Mouse (Mus musculus): ENCODE measurements around the gene Arhgap28. TPM values are rescaled to one million over a fixed set of nuclear protein-coding genes. Genes with fewer than 3 reads are reported as not detected.

The Arhgap28 gene
- polyA plus RNA-seq, 2 experiments, result 42.8 to 55.2 TPM

- ATAC-seq (ENCODE audit: low FRiP score, low read depth) (no peak), DNase-seq (ENCODE audit: low spot score) (no peak)
- WGBS, result 86% methylated on average over 6 of the region's 6 CpGs
- peaks cover 10% of the 10 kb centered on the region for H3K4me1 ChIP-seq (ENCODE audit: control insufficient read depth, insufficient read depth, low read length)
- H3K9me3 ChIP-seq (ENCODE audit: control insufficient read depth, low read length), result no peaks in the 10 kb centered on the region
- H3K4me2 ChIP-seq (replicated peaks; ENCODE audit: low read depth, low read length, severe bottlenecking), result no peak overlapping the region
- no peak overlapping the region for H3K9ac ChIP-seq (ENCODE audit: low read depth, low read length, severe bottlenecking)
- H3K27me3 ChIP-seq (ENCODE audit: control insufficient read depth, insufficient read depth, low read length), result no peaks in the 10 kb centered on the region
- H3K36me3 ChIP-seq (ENCODE audit: control insufficient read depth, insufficient read depth, low read length), result no peaks in the 10 kb centered on the region
- H3K4me3 ChIP-seq (replicated peaks; ENCODE audit: low read length), result no peak overlapping the region
- H3K27ac ChIP-seq (replicated peaks; ENCODE audit: low read depth, low read length), result no peak overlapping the region
- TF ChIP-seq POLR2A (IDR thresholded peaks at IDR 0.05; ENCODE audit: borderline replicate concordance, extremely low read depth, insufficient read depth, insufficient read length), result no peak
These were observed 62.9 kb downstream of the Arhgap28 start for GRCm38 (mm10) chr17:67941026-67941425.

GRCm38 (mm10) chr17:67937050-67937449 is 66.9 kb downstream of the Arhgap28 start:
- Histone ChIP-seq H3K9me3 (ENCODE audit: control insufficient read depth, low read length) (no peaks in the 10 kb centered on the region), H3K4me2 (replicated peaks; ENCODE audit: low read depth, low read length, severe bottlenecking) (no peak overlapping the region), H3K4me3 (replicated peaks; ENCODE audit: low read length) (no peak overlapping the region), H3K9ac (ENCODE audit: low read depth, low read length, severe bottlenecking) (no peak overlapping the region), H3K36me3 (ENCODE audit: control insufficient read depth, insufficient read depth, low read length) (peaks cover 19% of the 10 kb centered on the region; the same call in 1 of the 2 replicates), H3K27me3 (ENCODE audit: control insufficient read depth, insufficient read depth, low read length) (no peaks in the 10 kb centered on the region), H3K27ac (replicated peaks; ENCODE audit: low read depth, low read length) (no peak overlapping the region), H3K4me1 (ENCODE audit: control insufficient read depth, insufficient read depth, low read length) (no peaks in the 10 kb centered on the region; the same call in 1 of the 2 replicates)
- ATAC-seq (ENCODE audit: low FRiP score, low read depth), result no peak
- WGBS, result 96% methylated on average over 3 of the region's 3 CpGs
- TF ChIP-seq POLR2A (IDR thresholded peaks at IDR 0.05; ENCODE audit: borderline replicate concordance, extremely low read depth, insufficient read depth, insufficient read length), result no peak
- DNase-seq (ENCODE audit: low spot score), result no peak

GRCm38 (mm10) chr17:67935556-67935955 is 68.4 kb downstream of the Arhgap28 start:
- no peak for TF ChIP-seq POLR2A (IDR thresholded peaks at IDR 0.05; ENCODE audit: borderline replicate concordance, extremely low read depth, insufficient read depth, insufficient read length)
- 74% methylated on average over 4 of the region's 4 CpGs for WGBS
- H3K27ac ChIP-seq (replicated peaks; ENCODE audit: low read depth, low read length), result no peak overlapping the region
- ATAC-seq (ENCODE audit: low FRiP score, low read depth) (no peak), DNase-seq (ENCODE audit: low spot score) (no peak)
- H3K4me2 ChIP-seq (replicated peaks; ENCODE audit: low read depth, low read length, severe bottlenecking), result no peak overlapping the region
- no peaks in the 10 kb centered on the region for H3K27me3 ChIP-seq (ENCODE audit: control insufficient read depth, insufficient read depth, low read length)
- no peak overlapping the region for H3K9ac ChIP-seq (ENCODE audit: low read depth, low read length, severe bottlenecking)
- H3K4me3 ChIP-seq (replicated peaks; ENCODE audit: low read length), result no peak overlapping the region
- H3K4me1 ChIP-seq (ENCODE audit: control insufficient read depth, insufficient read depth, low read length), result peaks cover 4% of the 10 kb centered on the region; the same call in 1 of the 2 replicates
- H3K36me3 ChIP-seq (ENCODE audit: control insufficient read depth, insufficient read depth, low read length), result peaks cover 27% of the 10 kb centered on the region; the same call in 1 of the 2 replicates
- no peaks in the 10 kb centered on the region for H3K9me3 ChIP-seq (ENCODE audit: control insufficient read depth, low read length)

- no peak overlapping the region for H3K4me3 ChIP-seq (replicated peaks; ENCODE audit: low read length)
- no peaks in the 10 kb centered on the region for H3K9me3 ChIP-seq (ENCODE audit: control insufficient read depth, low read length)
- no peak overlapping the region for H3K4me2 ChIP-seq (replicated peaks; ENCODE audit: low read depth, low read length, severe bottlenecking)
- ATAC-seq (ENCODE audit: low FRiP score, low read depth) (0 out of 2 replicates have a peak, but pooled peaks have one; percentile 28), DNase-seq (ENCODE audit: low spot score) (no peak)
- 28% methylated on average over 6 of the region's 6 CpGs for WGBS
- no peaks in the 10 kb centered on the region for H3K27me3 ChIP-seq (ENCODE audit: control insufficient read depth, insufficient read depth, low read length)
- H3K9ac ChIP-seq (ENCODE audit: low read depth, low read length, severe bottlenecking), result no peak overlapping the region
- peaks cover 27% of the 10 kb centered on the region; the same call in 1 of the 2 replicates for H3K36me3 ChIP-seq (ENCODE audit: control insufficient read depth, insufficient read depth, low read length)
- no peak overlapping the region for H3K27ac ChIP-seq (replicated peaks; ENCODE audit: low read depth, low read length)
- no peak for TF ChIP-seq POLR2A (IDR thresholded peaks at IDR 0.05; ENCODE audit: borderline replicate concordance, extremely low read depth, insufficient read depth, insufficient read length)
- H3K4me1 ChIP-seq (ENCODE audit: control insufficient read depth, insufficient read depth, low read length), result 0 out of 2 replicates have a peak, but pooled peaks cover 4% of the 10 kb centered on the region
These were observed 72.5 kb downstream of the Arhgap28 start for GRCm38 (mm10) chr17:67931396-67931795.

- 0 out of 2 replicates have a peak, but pooled peaks cover 4% of the 10 kb centered on the region for H3K4me1 ChIP-seq (ENCODE audit: control insufficient read depth, insufficient read depth, low read length)
- no peak overlapping the region for H3K27ac ChIP-seq (replicated peaks; ENCODE audit: low read depth, low read length)
- no peak for TF ChIP-seq POLR2A (IDR thresholded peaks at IDR 0.05; ENCODE audit: borderline replicate concordance, extremely low read depth, insufficient read depth, insufficient read length)
- DNase-seq (ENCODE audit: low spot score) (no peak), ATAC-seq (ENCODE audit: low FRiP score, low read depth) (no peak)
- peaks cover 27% of the 10 kb centered on the region; the same call in 1 of the 2 replicates for H3K36me3 ChIP-seq (ENCODE audit: control insufficient read depth, insufficient read depth, low read length)
- no peaks in the 10 kb centered on the region for H3K27me3 ChIP-seq (ENCODE audit: control insufficient read depth, insufficient read depth, low read length)
- WGBS, result 82% methylated on average over 3 of the region's 3 CpGs
- H3K4me2 ChIP-seq (replicated peaks; ENCODE audit: low read depth, low read length, severe bottlenecking), result no peak overlapping the region
- no peaks in the 10 kb centered on the region for H3K9me3 ChIP-seq (ENCODE audit: control insufficient read depth, low read length)
- no peak overlapping the region for H3K4me3 ChIP-seq (replicated peaks; ENCODE audit: low read length)
- no peak overlapping the region for H3K9ac ChIP-seq (ENCODE audit: low read depth, low read length, severe bottlenecking)
These were observed 73.0 kb downstream of the Arhgap28 start for GRCm38 (mm10) chr17:67930957-67931356.

Measured in limb, embryonic 14.5 days (tissue).